Mouse (Mus musculus) heart, embryonic 13.5 days (tissue): ENCODE measurements around the gene Vps29. TPM values are rescaled to one million over a fixed set of nuclear protein-coding genes. Genes with fewer than 3 reads are reported as not detected.
A peak's percentile ranks its signal among the peaks of the same experiment; 100 is the strongest.

Experiments used
- ATAC-seq: fragments of 200-750 bp; cut with Nextera tagmentation; 2 replicates; pipeline ENCODE4 v1.8.0; 2017; ENCODE audit warnings: moderate TSS enrichment; ENCODE audit not compliant: insufficient number of reproducible peaks, low FRiP score, low TSS enrichment; ENCODE audit errors: extremely low read depth
- H3K27ac ChIP-seq: fragments of 300-500 bp; sonication (generic); replicated peaks from 2 replicates; pipeline ENCODE4 v1.5.1; 2015; ENCODE audit warnings: moderate library complexity, mild to moderate bottlenecking, inconsistent platforms
- H3K27me3 ChIP-seq: fragments of 300-500 bp; sonication (generic); replicated peaks from 2 replicates; pipeline ENCODE4 v1.6.1; 2015; ENCODE audit warnings: mild to moderate bottlenecking, inconsistent platforms
- H3K36me3 ChIP-seq: fragments of 300-500 bp; sonication (generic); 2 replicates; pipeline ENCODE4 v1.6.1; 2015; ENCODE audit warnings: mild to moderate bottlenecking, inconsistent platforms
- H3K4me1 ChIP-seq: fragments of 300-500 bp; sonication (generic); 2 replicates; pipeline ENCODE4 v1.6.1; 2015; ENCODE audit warnings: inconsistent platforms
- H3K4me2 ChIP-seq: fragments of 300-500 bp; sonication (generic); 2 replicates; pipeline ENCODE4 v1.6.1; 2015; ENCODE audit warnings: inconsistent platforms, mild to moderate bottlenecking, moderate library complexity
- H3K4me3 ChIP-seq: fragments of 300-500 bp; sonication (generic); 2 replicates; pipeline ENCODE4 v1.5.1; 2015; ENCODE audit warnings: moderate library complexity, mild to moderate bottlenecking, inconsistent platforms
- H3K9ac ChIP-seq: fragments of 300-500 bp; sonication (generic); 2 replicates; pipeline ENCODE4 v1.6.1; 2015; ENCODE audit warnings: inconsistent platforms, mild to moderate bottlenecking, moderate library complexity
- H3K9me3 ChIP-seq: fragments of 300-500 bp; sonication (generic); 2 replicates; pipeline ENCODE4 v1.6.1; 2016; ENCODE audit warnings: inconsistent platforms
- WGBS: fragments of 180-500 bp; shearing (Covaris S2); methylation state at CpG from one replicate; pipeline ENCODE4 v1.1.7; 2015; ENCODE audit warnings: mixed read lengths; 5-methylcytosine and 5-hydroxymethylcytosine counted together
- polyA plus RNA-seq: library from polyadenylated mRNA; unstranded; fragments of >200 nt; fragmentation: Nextera tagmentation; extraction: Ambion mirVana; gene quantifications from 2 replicates; pipeline ENCODE4 v1.2.1, GENCODE M21; 2015

Vps29 gene
- polyA plus RNA-seq, 1 experiment from 2014 or later = 214 TPM

DNA sequence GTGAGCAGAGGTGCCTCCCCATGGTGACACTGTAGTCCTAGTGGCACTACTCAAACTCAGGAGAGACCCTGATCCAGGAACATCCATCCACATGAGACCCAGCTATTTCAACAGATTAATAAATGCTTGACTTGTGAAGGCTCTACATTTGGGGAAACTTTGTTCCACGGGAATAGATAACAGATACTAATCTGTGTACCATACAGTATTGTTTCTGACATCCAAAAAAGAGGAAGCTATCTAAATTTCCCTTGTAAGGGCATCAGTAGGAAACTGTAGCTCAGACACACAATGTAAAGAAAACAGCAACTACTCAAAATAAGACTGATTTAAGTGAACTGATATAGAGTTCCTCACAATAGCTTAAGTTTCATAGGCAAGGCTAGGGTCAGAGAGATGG lies 11.3 kb upstream of the Vps29 start:
- Histone ChIP-seq H3K36me3 (no peaks in the 10 kb centered on the region), H3K9me3 (no peaks in the 10 kb centered on the region), H3K27me3 (no peaks in the 10 kb centered on the region), H3K4me1 (peaks cover 5% of the 10 kb centered on the region; the same call in 1 of the 2 replicates), H3K4me3 (no peak overlapping the region), H3K9ac (no peak overlapping the region), H3K4me2 (no peak overlapping the region), H3K27ac (no peak overlapping the region)
- ATAC-seq = no peak
- 63% methylated on average over 1 of the region's 1 CpGs for WGBS

GRCm38 (mm10) chr5:122343768-122344167 lies 10.4 kb upstream of the Vps29 start:
- WGBS = 47% methylated on average over 7 of the region's 7 CpGs
- Histone ChIP-seq H3K36me3 (no peaks in the 10 kb centered on the region), H3K9me3 (no peaks in the 10 kb centered on the region), H3K4me1 (peaks cover 5% of the 10 kb centered on the region; the same call in 1 of the 2 replicates), H3K4me2 (no peak overlapping the region), H3K4me3 (no peak overlapping the region), H3K9ac (no peak overlapping the region), H3K27ac (no peak overlapping the region), H3K27me3 (no peaks in the 10 kb centered on the region)
- no peak for ATAC-seq

GRCm38 (mm10) chr5:122344260-122344659 lies 9.9 kb upstream of the Vps29 start:
- Histone ChIP-seq H3K27ac (no peak overlapping the region), H3K27me3 (no peaks in the 10 kb centered on the region), H3K36me3 (no peaks in the 10 kb centered on the region), H3K4me2 (no peak overlapping the region), H3K4me3 (no peak overlapping the region), H3K9me3 (no peaks in the 10 kb centered on the region), H3K4me1 (peaks cover 5% of the 10 kb centered on the region; the same call in 1 of the 2 replicates), H3K9ac (no peak overlapping the region)
- peak; percentile 42; the same call in 1 of the 2 replicates for ATAC-seq
- WGBS = 7% methylated on average over 5 of the region's 5 CpGs

GRCm38 (mm10) chr5:122345777-122346176 lies 8.4 kb upstream of the Vps29 start:
- Histone ChIP-seq H3K4me3 (no peak overlapping the region), H3K4me1 (peaks cover 5% of the 10 kb centered on the region; the same call in 1 of the 2 replicates), H3K9me3 (no peaks in the 10 kb centered on the region), H3K27ac (no peak overlapping the region), H3K36me3 (no peaks in the 10 kb centered on the region), H3K9ac (no peak overlapping the region), H3K27me3 (no peaks in the 10 kb centered on the region), H3K4me2 (no peak overlapping the region)
- 70% methylated on average over 4 of the region's 4 CpGs for WGBS
- no peak for ATAC-seq

- WGBS = under 1% methylated on average over 49 of the region's 57 CpGs
- Histone ChIP-seq H3K4me2 (peak overlapping the region; percentile 88), H3K9ac (peak overlapping the region; percentile 98), H3K9me3 (no peaks in the 10 kb centered on the region), H3K27me3 (no peaks in the 10 kb centered on the region), H3K4me1 (peaks cover 16% of the 10 kb centered on the region), H3K36me3 (peaks cover 17% of the 10 kb centered on the region), H3K4me3 (peak overlapping the region; percentile 96), H3K27ac (peak overlapping the region; percentile 85)
- ATAC-seq = peak; percentile 85
Measured at GRCm38 (mm10) chr5:122354492-122355067, 411 bp downstream of the Vps29 start.

DNA sequence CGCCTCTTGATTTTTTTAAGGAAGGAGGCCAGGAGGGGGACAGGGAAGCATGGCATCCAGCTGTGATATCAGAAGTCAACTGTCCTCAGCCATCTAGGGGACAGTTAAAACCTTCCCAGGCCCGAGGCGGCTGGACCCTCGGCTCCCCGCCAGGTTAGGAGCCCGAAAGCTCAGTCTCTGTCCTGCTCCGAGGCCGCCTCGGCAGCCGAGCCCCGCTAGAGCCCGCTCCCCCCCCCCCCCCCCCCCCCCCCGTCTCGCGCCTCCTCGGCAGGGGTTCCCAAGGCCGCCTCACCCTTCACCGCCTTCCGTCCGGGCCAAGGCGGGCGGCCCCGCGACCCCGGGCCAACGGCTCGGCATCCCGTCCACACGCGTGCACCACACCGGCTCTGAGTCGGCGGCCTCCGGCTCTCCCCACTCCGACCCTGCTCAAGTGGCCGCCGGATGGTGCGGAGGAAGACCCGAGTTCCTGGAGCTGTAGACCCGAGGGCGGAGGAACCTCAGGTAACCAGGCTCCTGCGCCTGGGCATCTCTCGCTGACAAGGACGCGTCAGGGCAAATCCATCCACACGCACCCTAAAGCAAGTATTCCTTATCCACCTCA lies 17.5 kb downstream of the Vps29 start, which contains the start of gene Gpn3:
TSS of gene Gpn3 (plus strand) at position 286 of the 601 bp plus-strand sequence.
- Histone ChIP-seq H3K4me3 (peak within 1 kb of the TSS; percentile 70), H3K4me2 (peak within 1 kb of the TSS; percentile 91), H3K4me1 (peaks cover 16% of the 10 kb centered on the region), H3K27ac (peak within 1 kb of the TSS; percentile 95), H3K9ac (peak within 1 kb of the TSS; percentile 89), H3K9me3 (no peaks in the 10 kb centered on the region), H3K36me3 (peaks cover 60% of the 10 kb centered on the region), H3K27me3 (no peaks in the 10 kb centered on the region)
- under 1% methylated on average over 28 of the region's 46 CpGs for WGBS
- peak; percentile 47 for ATAC-seq

- H3K9me3 ChIP-seq = no peaks in the 10 kb centered on the region
Measured at GRCm38 (mm10) chr5:122372192-122372769, 18.1 kb downstream of the Vps29 start, which contains the start of gene Fam216a. TSS of gene Fam216a (minus strand) at chr5:122372364.

GRCm38 (mm10) chr5:122372878-122373277 lies 18.7 kb downstream of the Vps29 start:
- no peaks in the 10 kb centered on the region for H3K9me3 ChIP-seq
- 5% methylated on average over 5 of the region's 5 CpGs for WGBS
- peak overlapping the region; percentile 95 for H3K27ac ChIP-seq
- H3K4me2 ChIP-seq = peak overlapping the region; percentile 91
- peaks cover 16% of the 10 kb centered on the region for H3K4me1 ChIP-seq
- ATAC-seq = no peak
- peak overlapping the region; percentile 70 for H3K4me3 ChIP-seq
- peak overlapping the region; percentile 89 for H3K9ac ChIP-seq
- peaks cover 55% of the 10 kb centered on the region for H3K36me3 ChIP-seq
- H3K27me3 ChIP-seq = no peaks in the 10 kb centered on the region

More at GRCm38 (mm10) chr5:122372192-122372769, 18.1 kb downstream of the Vps29 start, which contains the start of gene Fam216a:
- H3K27ac ChIP-seq = peak within 1 kb of the TSS; percentile 95
- peak within 1 kb of the TSS; percentile 91 for H3K4me2 ChIP-seq
- H3K4me3 ChIP-seq = peak within 1 kb of the TSS; percentile 70
- H3K27me3 ChIP-seq = no peaks in the 10 kb centered on the region
- WGBS = under 1% methylated on average over 53 of the region's 53 CpGs
- H3K9ac ChIP-seq = peak within 1 kb of the TSS; percentile 89
- peaks cover 60% of the 10 kb centered on the region for H3K36me3 ChIP-seq
- peaks cover 16% of the 10 kb centered on the region for H3K4me1 ChIP-seq
- ATAC-seq = peak; percentile 88

GRCm38 (mm10) chr5:122377101-122377833 lies 23.1 kb downstream of the Vps29 start:
- H3K36me3 ChIP-seq = peaks cover 71% of the 10 kb centered on the region

DNA sequence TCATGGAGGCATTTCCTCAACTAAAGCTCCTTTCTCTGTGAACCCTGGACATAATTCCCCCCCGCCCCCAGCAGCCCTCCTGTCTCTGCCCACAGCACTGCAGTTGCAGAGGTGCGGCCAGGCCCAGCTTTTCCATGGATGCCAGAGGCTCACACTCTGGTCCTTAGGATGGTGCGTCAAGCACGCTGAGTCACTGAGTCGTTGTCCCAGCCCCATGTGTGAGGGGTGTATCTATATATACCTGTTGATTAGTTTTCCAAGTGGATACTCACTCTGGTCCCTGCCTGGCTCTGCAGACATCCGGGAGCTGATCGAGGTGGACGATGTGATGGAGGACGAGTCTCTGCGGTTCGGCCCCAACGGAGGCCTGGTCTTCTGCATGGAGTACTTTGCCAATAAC lies 24.0 kb downstream of the Vps29 start:
- no peak for ATAC-seq
- Histone ChIP-seq H3K4me2 (no peak overlapping the region), H3K9ac (no peak overlapping the region), H3K4me3 (no peak overlapping the region), H3K27me3 (no peaks in the 10 kb centered on the region), H3K4me1 (peaks cover 5% of the 10 kb centered on the region), H3K27ac (no peak overlapping the region), H3K9me3 (no peaks in the 10 kb centered on the region), H3K36me3 (peaks cover 77% of the 10 kb centered on the region)
- 90% methylated on average over 12 of the region's 12 CpGs for WGBS

More at GRCm38 (mm10) chr5:122377101-122377833, 23.1 kb downstream of the Vps29 start:
- no peaks in the 10 kb centered on the region for H3K9me3 ChIP-seq
- no peak overlapping the region for H3K9ac ChIP-seq
- ATAC-seq = no peak
- H3K27ac ChIP-seq = no peak overlapping the region
- no peaks in the 10 kb centered on the region for H3K27me3 ChIP-seq
- no peak overlapping the region for H3K4me3 ChIP-seq
- WGBS = 83% methylated on average over 4 of the region's 4 CpGs
- peaks cover 10% of the 10 kb centered on the region for H3K4me1 ChIP-seq
- H3K4me2 ChIP-seq = no peak overlapping the region
